Mouse (Mus musculus) gastrocnemius, adult 18-20 months (tissue): ENCODE data around the gene Ren1. TPM values are rescaled to one million over a fixed set of nuclear protein-coding genes. Genes with fewer than 3 reads are reported as not detected.

Experiments
- DNase-seq: peaks from one replicate; pipeline ENCODE4 v3.0.0; 2021; ENCODE audit warnings: low spot score
- long read RNA-seq, 2 experiments: library from polyadenylated mRNA; stranded (forward); transcript quantifications; one replicate each; pipeline ENCODE4 v2.0.0; 2021
- total RNA-seq, 2 experiments: library from RNA; stranded (reverse); gene quantifications; 2 replicates each; pipeline ENCODE4 v1.2.3; 2021

The Ren1 gene
- total RNA-seq: under 1 TPM in 1 of 2 experiments, not detected in 1; 0.46 TPM
- long read RNA-seq, experiment 1: 0 reads
- long read RNA-seq, experiment 2: 0 reads

GRCm38 (mm10) chr1:133350210-133350609 lies at the start of gene Ren1:
Ren1 (plus strand) TSS chr1:133350510.
- no peak for DNase-seq

GRCm38 (mm10) chr1:133302540-133302939 lies 47.8 kb upstream of the Ren1 start:
- DNase-seq: peak; percentile 55

GRCm38 (mm10) chr1:133306842-133307241 lies 43.5 kb upstream of the Ren1 start:
- DNase-seq: peak; percentile 84

- peak; percentile 62 for DNase-seq
Measured at GRCm38 (mm10) chr1:133307318-133307717, 43.0 kb upstream of the Ren1 start.

GRCm38 (mm10) chr1:133309652-133310267 lies 40.5 kb upstream of the Ren1 start, which contains the start of gene Golt1a:
Golt1a (plus strand) TSS chr1:133309800.
- no peak for DNase-seq

GRCm38 (mm10) chr1:133311240-133311639 lies 39.1 kb upstream of the Ren1 start:
- DNase-seq: no peak

- DNase-seq: no peak
Measured at GRCm38 (mm10) chr1:133311946-133312345, 38.4 kb upstream of the Ren1 start.

GRCm38 (mm10) chr1:133314364-133314763 lies 35.9 kb upstream of the Ren1 start:
- peak; percentile 55 for DNase-seq

GRCm38 (mm10) chr1:133315775-133316174 lies 34.5 kb upstream of the Ren1 start:
- no peak for DNase-seq

- no peak for DNase-seq
Measured at GRCm38 (mm10) chr1:133316577-133316976, 33.7 kb upstream of the Ren1 start.

GRCm38 (mm10) chr1:133317149-133317548 lies 33.2 kb upstream of the Ren1 start:
- no peak for DNase-seq

GRCm38 (mm10) chr1:133321267-133321925 lies 28.9 kb upstream of the Ren1 start, which contains the start of gene Kiss1:
Kiss1 (plus strand) TSS chr1:133321875.
- no peak for DNase-seq

- no peak for DNase-seq
Measured at GRCm38 (mm10) chr1:133323333-133323732, 27.0 kb upstream of the Ren1 start.

GRCm38 (mm10) chr1:133325951-133326350 lies 24.4 kb upstream of the Ren1 start:
- no peak for DNase-seq

GRCm38 (mm10) chr1:133327094-133327493 lies 23.2 kb upstream of the Ren1 start:
- no peak for DNase-seq

- DNase-seq: no peak
Measured at GRCm38 (mm10) chr1:133328299-133328795, 22.0 kb upstream of the Ren1 start.

GRCm38 (mm10) chr1:133328896-133329637 lies 21.2 kb upstream of the Ren1 start:
- DNase-seq: no peak

GRCm38 (mm10) chr1:133329638-133329964 lies 20.7 kb upstream of the Ren1 start:
- no peak for DNase-seq

GRCm38 (mm10) chr1:133331142-133331541 lies 19.2 kb upstream of the Ren1 start:
- no peak for DNase-seq

GRCm38 (mm10) chr1:133332656-133333430 lies 17.5 kb upstream of the Ren1 start:
- no peak for DNase-seq

GRCm38 (mm10) chr1:133333937-133334336 lies 16.4 kb upstream of the Ren1 start:
- no peak for DNase-seq
